In genomic region chr14:25851189-25851588, GRCm38 (mm10) we compare ENCODE assay signal across 23 mouse cellular contexts. TPM values are rescaled to one million over a fixed set of nuclear protein-coding genes. Genes with fewer than 3 reads are reported as not detected.
DNase-seq lines count a peak whose midpoint lies in the region; ATAC-seq and TF ChIP-seq lines count a peak whose summit lies in the region.
"Had no signal": no experiment of that assay in that cellular context is flagged by ENCODE, and none has a peak within 500 bp of the region (broad histone marks: within the 10 kb centered on the region; RNA-seq: fewer than 3 reads in every experiment).

No protein-coding gene starts in this region.

- ATAC-seq in heart, embryonic 16.5 days (replicated peaks; ENCODE audit: extremely low read depth, insufficient read depth, low FRiP score): no peak
- ATAC-seq in heart, embryonic 11.5 days (replicated peaks; ENCODE audit: insufficient number of reproducible peaks, low FRiP score, low TSS enrichment): no peak
- ATAC-seq: CD4-positive, CD25-positive, alpha-beta regulatory T cell, adult 4 months; forebrain, embryonic 15.5 days; hindbrain, embryonic 16.5 days; inflammation-experienced regulatory T-cells, adult 6 months had no signal

- no peaks in the 10 kb centered on the region for H3K27me3 ChIP-seq in heart, embryonic 16.5 days (ENCODE audit: control insufficient read depth, insufficient read depth, low read length)
- H3K27me3 ChIP-seq in heart, embryonic 11.5 days (ENCODE audit: control insufficient read depth, insufficient read depth, low read length): no peaks in the 10 kb centered on the region
- H3K27me3 ChIP-seq: embryonic facial prominence, embryonic 12.5 days; forebrain, embryonic 15.5 days; heart, embryonic 12.5 days had no signal

- peak overlapping the region; percentile 34; the same call in 1 of the 2 replicates for H3K27ac ChIP-seq in heart, embryonic 16.5 days (ENCODE audit: low read length)
- no peak overlapping the region for H3K27ac ChIP-seq in heart, embryonic 11.5 days (ENCODE audit: low read depth, low read length)
- H3K27ac ChIP-seq in left cerebral cortex, adult 2 months: peak overlapping the region; percentile 73
- H3K27ac ChIP-seq: embryonic facial prominence, embryonic 12.5 days; forebrain, embryonic 15.5 days had no signal

- intact Hi-C loops in left cerebral cortex, adult 2 months (cut with DNase I): no loop called here
- intact Hi-C loops in left cerebral cortex, postnatal 4 days (cut with DNase I): no loop called here

- H3K36me3 ChIP-seq in heart, embryonic 16.5 days (ENCODE audit: control insufficient read depth, insufficient read depth): peaks cover 3% of the 10 kb centered on the region; the same call in 1 of the 2 replicates
- no peaks in the 10 kb centered on the region for H3K36me3 ChIP-seq in heart, embryonic 11.5 days (ENCODE audit: control insufficient read depth, insufficient read depth, low read length)
- H3K36me3 ChIP-seq: embryonic facial prominence, embryonic 12.5 days; forebrain, embryonic 15.5 days; heart, embryonic 12.5 days had no signal

- WGBS in heart, embryonic 16.5 days: 53% methylated on average over 6 of the region's 6 CpGs
- 69% methylated on average over 6 of the region's 6 CpGs for WGBS in heart, embryonic 11.5 days (ENCODE audit: insufficient replicate concordance)

- no peak overlapping the region for H3K4me2 ChIP-seq in heart, embryonic 16.5 days (ENCODE audit: low read depth, low read length)
- no peak overlapping the region for H3K4me2 ChIP-seq in heart, embryonic 11.5 days
- H3K4me2 ChIP-seq: embryonic facial prominence, embryonic 12.5 days; forebrain, embryonic 15.5 days; heart, embryonic 12.5 days had no signal

- peaks cover 25% of the 10 kb centered on the region for H3K4me1 ChIP-seq in heart, embryonic 16.5 days (ENCODE audit: control insufficient read depth, insufficient read depth, low read length)
- peaks cover 16% of the 10 kb centered on the region for H3K4me1 ChIP-seq in heart, embryonic 11.5 days (ENCODE audit: control insufficient read depth, insufficient read depth, low read length)
- H3K4me1 ChIP-seq: forebrain, embryonic 15.5 days had no signal

- no peak overlapping the region for H3K4me3 ChIP-seq in heart, embryonic 16.5 days (ENCODE audit: low read length)
- H3K4me3 ChIP-seq in heart, embryonic 11.5 days (ENCODE audit: low read depth, low read length): no peak overlapping the region
- no peak overlapping the region for H3K4me3 ChIP-seq in left cerebral cortex, adult 2 months
- H3K4me3 ChIP-seq: embryonic facial prominence, embryonic 12.5 days; forebrain, embryonic 15.5 days; heart, embryonic 12.5 days had no signal

- no peak overlapping the region for H3K9ac ChIP-seq in heart, embryonic 16.5 days (ENCODE audit: low read length)
- H3K9ac ChIP-seq in heart, embryonic 11.5 days (ENCODE audit: low read depth, low read length): no peak overlapping the region
- H3K9ac ChIP-seq: embryonic facial prominence, embryonic 12.5 days; forebrain, embryonic 15.5 days; heart, embryonic 12.5 days had no signal

- peak; percentile 53 for DNase-seq in gastrocnemius, adult 18-20 months (ENCODE audit: low spot score)
- DNase-seq in gastrocnemius, postnatal 4 days (ENCODE audit: low spot score in 2 of 2): no peak
- DNase-seq in left cerebral cortex, adult 2 months (ENCODE audit: extremely low spot score in 1 of 2, low spot score in 2 of 2): no peak
- no peak for DNase-seq in left cerebral cortex, postnatal 4 days
- peak; percentile 40 for DNase-seq in adipocyte (ENCODE audit: low spot score)
- DNase-seq: adrenal gland, postnatal 10 days; B cell, adult 2 months; cerebellum, adult 11-12 months; cerebellum, adult 9-10 months; cerebellum, postnatal 25 days; gastrocnemius, postnatal 14 days; heart, postnatal 14 days had no signal

- TF ChIP-seq CTCF in left cerebral cortex, adult 2 months (IDR thresholded peaks at IDR 0.05): no peak

- H3K9me3 ChIP-seq in heart, embryonic 16.5 days (replicated peaks; ENCODE audit: control insufficient read depth, low read length): no peaks in the 10 kb centered on the region
- no peaks in the 10 kb centered on the region for H3K9me3 ChIP-seq in heart, embryonic 11.5 days (replicated peaks; ENCODE audit: control insufficient read depth, low read length)
- H3K9me3 ChIP-seq: embryonic facial prominence, embryonic 12.5 days; forebrain, embryonic 15.5 days; G1E; heart, embryonic 12.5 days had no signal

RNA-seq across cellular contexts. Expression of gene Anxa11, which starts 9.2 kb away (rescaled TPM):
- total RNA-seq in gastrocnemius, adult 18-20 months (2021): 100 to 1,000 TPM; 100 to 102 TPM
- 100 to 1,000 TPM; 111 to 124 TPM for total RNA-seq in gastrocnemius, postnatal 4 days (2021)
- polyA plus RNA-seq in heart, embryonic 16.5 days (2015; fragmentation: Nextera tagmentation; extraction: Ambion mirVana): 33.9 and 38.1 TPM in 2 replicates
- polyA plus RNA-seq in heart, embryonic 11.5 days (2014; fragmentation: Nextera tagmentation; extraction: Ambion mirVana): 14.7 and 18.6 TPM in 2 replicates
- total RNA-seq in left cerebral cortex, adult 2 months (2021): 10 to 100 TPM; 40.4 to 50.7 TPM
- 1 to 10 TPM; 7.3 to 9.2 TPM for total RNA-seq in left cerebral cortex, postnatal 4 days (2021)

RNA-seq across cellular contexts. Expression of gene Plac9a, which starts 51.7 kb away (rescaled TPM):
- total RNA-seq in gastrocnemius, adult 18-20 months (2021): 1 to 10 TPM; 2.2 to 4.1 TPM
- 10 to 100 TPM in 1 of 2 experiments, 1 to 10 TPM in 1; 4.3 to 18.1 TPM for total RNA-seq in gastrocnemius, postnatal 4 days (2021)
- polyA plus RNA-seq in heart, embryonic 16.5 days (2015; fragmentation: Nextera tagmentation; extraction: Ambion mirVana): 0.38 and 0.40 TPM in 2 replicates
- polyA plus RNA-seq in heart, embryonic 11.5 days (2014; fragmentation: Nextera tagmentation; extraction: Ambion mirVana): not detected in 2 replicates
- total RNA-seq in left cerebral cortex, adult 2 months (2021): not detected
- 1 to 10 TPM in 1 of 2 experiments, not detected in 1; 1.0 TPM for total RNA-seq in left cerebral cortex, postnatal 4 days (2021)
- total RNA-seq: G1E had no signal
- polyA plus RNA-seq: CD4-positive, CD25-positive, alpha-beta regulatory T cell, adult 4 months; forebrain, embryonic 11.5 days; forebrain, embryonic 15.5 days; G1E; heart, embryonic 12.5 days; hindbrain, embryonic 11.5 days; hindbrain, embryonic 16.5 days; inflammation-experienced regulatory T-cells, adult 6 months had no signal

Comparison
In these comparisons a context has a peak if more than half of its experiments do, and no peak if none do; other contexts are left out.
1. DNase-seq: peak in gastrocnemius, adult 18-20 months (single experiment) and adipocyte (single experiment); none in gastrocnemius, postnatal 4 days (0 of 2), left cerebral cortex, adult 2 months (0 of 2) and left cerebral cortex, postnatal 4 days (single experiment).
2. RNA of gene Anxa11, which starts 9.2 kb away (total RNA-seq): 111 to 124 TPM in gastrocnemius, postnatal 4 days, 100 to 102 TPM in gastrocnemius, adult 18-20 months and 40.4 to 50.7 TPM in left cerebral cortex, adult 2 months; 7.3 to 9.2 TPM in left cerebral cortex, postnatal 4 days; every median in the first group is over 4 times any median in the second.